Mouse (Mus musculus): ENCODE measurements around the gene Lzic. TPM values are rescaled to one million over a fixed set of nuclear protein-coding genes. Genes with fewer than 3 reads are reported as not detected.

The Lzic gene
- total RNA-seq (2014; rRNA removed): 32.2 and 33.5 TPM in 2 replicates
- 33.5 and 34.8 TPM in 2 replicates for polyA plus RNA-seq (2015; fragmentation: Nextera tagmentation; extraction: Ambion mirVana)

- Histone ChIP-seq H3K4me1 (ENCODE audit: insufficient read depth, low read length) (peaks cover 10% of the 10 kb centered on the region; the same call in 1 of the 2 replicates), H3K27ac (peak within 1 kb of the TSS; percentile 79), H3K4me2 (ENCODE audit: low read depth, low read length) (peak within 1 kb of the TSS; percentile 86), H3K27me3 (ENCODE audit: insufficient read depth, low read length) (no peaks in the 10 kb centered on the region), H3K9me3 (ENCODE audit: low read length) (no peaks in the 10 kb centered on the region), H3K36me3 (ENCODE audit: insufficient read depth, low read length) (peaks cover 26% of the 10 kb centered on the region), H3K9ac (replicated peaks; ENCODE audit: low read length) (peak within 1 kb of the TSS; percentile 69), H3K4me3 (ENCODE audit: low read length) (peak within 1 kb of the TSS; percentile 61)
- DNase-seq (ENCODE audit: low spot score) (peak; percentile 97), ATAC-seq (peak; percentile 99)
- 0% methylated on average over 60 of the region's 60 CpGs for whole genome bisulfite sequencing
- TF ChIP-seq CTCF (IDR thresholded peaks at IDR 0.05; ENCODE audit: low read depth): 0 out of 2 replicates have a peak, but pooled peaks have one; percentile 19
Observed at GRCm38 (mm10) chr4:149485053-149485824, at the start of gene Lzic, which contains the start of gene Nmnat1. Gene Lzic, plus strand, starts transcription at chr4:149485229. Gene Nmnat1, minus strand, starts transcription at chr4:149485202.

GRCm38 (mm10) chr4:149440576-149440975 lies 44.5 kb upstream of the Lzic start:
- no peak overlapping the region for H3K9ac ChIP-seq (replicated peaks; ENCODE audit: low read length)
- DNase-seq (ENCODE audit: low spot score): peak; percentile 18

GRCm38 (mm10) chr4:149442436-149442835 lies 42.6 kb upstream of the Lzic start:
- no peak for TF ChIP-seq CTCF (IDR thresholded peaks at IDR 0.05; ENCODE audit: low read depth)
- WGBS: 39% methylated on average over 3 of the region's 3 CpGs
- Histone ChIP-seq H3K9ac (replicated peaks; ENCODE audit: low read length) (no peak overlapping the region), H3K27ac (no peak overlapping the region), H3K36me3 (ENCODE audit: insufficient read depth, low read length) (no peaks in the 10 kb centered on the region), H3K4me3 (ENCODE audit: low read length) (no peak overlapping the region), H3K4me1 (ENCODE audit: insufficient read depth, low read length) (peaks cover 10% of the 10 kb centered on the region), H3K4me2 (ENCODE audit: low read depth, low read length) (no peak overlapping the region), H3K9me3 (ENCODE audit: low read length) (no peaks in the 10 kb centered on the region), H3K27me3 (ENCODE audit: insufficient read depth, low read length) (no peaks in the 10 kb centered on the region)
- ATAC-seq (no peak), DNase-seq (ENCODE audit: low spot score) (no peak)

More at GRCm38 (mm10) chr4:149440576-149440975, 44.5 kb upstream of the Lzic start:
- 47% methylated on average over 8 of the region's 8 CpGs for WGBS
- ATAC-seq: no peak
- no peak for TF ChIP-seq CTCF (IDR thresholded peaks at IDR 0.05; ENCODE audit: low read depth)
- Histone ChIP-seq H3K9me3 (ENCODE audit: low read length) (no peaks in the 10 kb centered on the region), H3K4me1 (ENCODE audit: insufficient read depth, low read length) (peaks cover 1% of the 10 kb centered on the region; the same call in 1 of the 2 replicates), H3K4me2 (ENCODE audit: low read depth, low read length) (no peak overlapping the region), H3K27ac (no peak overlapping the region), H3K4me3 (ENCODE audit: low read length) (no peak overlapping the region), H3K36me3 (ENCODE audit: insufficient read depth, low read length) (no peaks in the 10 kb centered on the region), H3K27me3 (ENCODE audit: insufficient read depth, low read length) (no peaks in the 10 kb centered on the region)

- no peaks in the 10 kb centered on the region for H3K9me3 ChIP-seq (ENCODE audit: low read length)
- H3K4me3 ChIP-seq (ENCODE audit: low read length): no peak overlapping the region
- WGBS: 60% methylated on average over 1 of the region's 1 CpGs
- H3K4me1 ChIP-seq (ENCODE audit: insufficient read depth, low read length): peaks cover 10% of the 10 kb centered on the region
- H3K27ac ChIP-seq: peak overlapping the region; percentile 87
- H3K4me2 ChIP-seq (ENCODE audit: low read depth, low read length): peak overlapping the region; percentile 60
- no peak for DNase-seq (ENCODE audit: low spot score)
- ATAC-seq: no peak
- no peaks in the 10 kb centered on the region for H3K36me3 ChIP-seq (ENCODE audit: insufficient read depth, low read length)
- TF ChIP-seq CTCF (IDR thresholded peaks at IDR 0.05; ENCODE audit: low read depth): no peak
- H3K27me3 ChIP-seq (ENCODE audit: insufficient read depth, low read length): no peaks in the 10 kb centered on the region
- H3K9ac ChIP-seq (replicated peaks; ENCODE audit: low read length): no peak overlapping the region; the same call in 1 of the 2 replicates
Observed at GRCm38 (mm10) chr4:149444465-149444864, 40.6 kb upstream of the Lzic start.

- peak; percentile 96 for TF ChIP-seq CTCF (IDR thresholded peaks at IDR 0.05; ENCODE audit: low read depth)
- H3K4me3 ChIP-seq (ENCODE audit: low read length): peak overlapping the region; percentile 29
- H3K4me1 ChIP-seq (ENCODE audit: insufficient read depth, low read length): peaks cover 10% of the 10 kb centered on the region
- ATAC-seq (peak; percentile 98), DNase-seq (ENCODE audit: low spot score) (peak; percentile 97)
- H3K4me2 ChIP-seq (ENCODE audit: low read depth, low read length): peak overlapping the region; percentile 60
- under 1% methylated on average over 36 of the region's 36 CpGs for WGBS
- peak overlapping the region; percentile 58 for H3K9ac ChIP-seq (replicated peaks; ENCODE audit: low read length)
- no peaks in the 10 kb centered on the region for H3K27me3 ChIP-seq (ENCODE audit: insufficient read depth, low read length)
- H3K27ac ChIP-seq: peak overlapping the region; percentile 87
- H3K36me3 ChIP-seq (ENCODE audit: insufficient read depth, low read length): no peaks in the 10 kb centered on the region
- no peaks in the 10 kb centered on the region for H3K9me3 ChIP-seq (ENCODE audit: low read length)
Observed at GRCm38 (mm10) chr4:149444964-149445701, 39.9 kb upstream of the Lzic start.

GRCm38 (mm10) chr4:149445868-149446267 lies 39.2 kb upstream of the Lzic start:
- ATAC-seq (peak; percentile 31), DNase-seq (ENCODE audit: low spot score) (peak; percentile 85)
- no peak for TF ChIP-seq CTCF (IDR thresholded peaks at IDR 0.05; ENCODE audit: low read depth)
- H3K9me3 ChIP-seq (ENCODE audit: low read length): no peaks in the 10 kb centered on the region
- H3K4me2 ChIP-seq (ENCODE audit: low read depth, low read length): peak overlapping the region; percentile 60
- peak overlapping the region; percentile 87 for H3K27ac ChIP-seq
- no peaks in the 10 kb centered on the region for H3K36me3 ChIP-seq (ENCODE audit: insufficient read depth, low read length)
- 4% methylated on average over 11 of the region's 11 CpGs for WGBS
- peak overlapping the region; percentile 29; the same call in 1 of the 2 replicates for H3K4me3 ChIP-seq (ENCODE audit: low read length)
- peaks cover 10% of the 10 kb centered on the region; the same call in 1 of the 2 replicates for H3K4me1 ChIP-seq (ENCODE audit: insufficient read depth, low read length)
- peak overlapping the region; percentile 58; the same call in 1 of the 2 replicates for H3K9ac ChIP-seq (replicated peaks; ENCODE audit: low read length)
- no peaks in the 10 kb centered on the region for H3K27me3 ChIP-seq (ENCODE audit: insufficient read depth, low read length)

All from hindbrain, postnatal 0 days (tissue).